Mouse (Mus musculus): ENCODE measurements at regions not wholly inside any gene's neighbourhood (a gene's known extent, or its start where the extent isn't known, plus 50 kb on each side); places are given as distances from the start of the nearest gene placed in this dataset.

- no peak overlapping the region for H3K4me3 ChIP-seq (replicated peaks)
- H3K36me3 ChIP-seq: no peaks in the 10 kb centered on the region
- WGBS (ENCODE audit: insufficient replicate concordance): 78% methylated on average over 18 of the region's 18 CpGs
- no peaks in the 10 kb centered on the region for H3K4me1 ChIP-seq (replicated peaks)
- peaks cover 12% of the 10 kb centered on the region; the same call in 1 of the 2 replicates for H3K27me3 ChIP-seq
- no peak overlapping the region for H3K27ac ChIP-seq
- H3K9me3 ChIP-seq (replicated peaks): no peaks in the 10 kb centered on the region
- H3K4me2 ChIP-seq: no peak overlapping the region
- no peak overlapping the region for H3K9ac ChIP-seq
- no peak for DNase-seq
- no peak for ATAC-seq (ENCODE audit: low read depth)
These were observed 172.1 kb upstream of the Irx3 start for GRCm38 (mm10) chr8:91973951-91974439.

GRCm38 (mm10) chr8:91967407-91967806 is 165.5 kb upstream of the Irx3 start:
- H3K9ac ChIP-seq: no peak overlapping the region
- no peaks in the 10 kb centered on the region for H3K36me3 ChIP-seq
- WGBS (ENCODE audit: insufficient replicate concordance): 46% methylated on average over 16 of the region's 16 CpGs
- no peaks in the 10 kb centered on the region for H3K9me3 ChIP-seq (replicated peaks)
- DNase-seq (no peak), ATAC-seq (ENCODE audit: low read depth) (no peak)
- H3K4me2 ChIP-seq: peak overlapping the region; percentile 17
- peaks cover 28% of the 10 kb centered on the region for H3K27me3 ChIP-seq
- no peak overlapping the region for H3K4me3 ChIP-seq (replicated peaks)
- H3K4me1 ChIP-seq (replicated peaks): no peaks in the 10 kb centered on the region
- no peak overlapping the region for H3K27ac ChIP-seq

GRCm38 (mm10) chr8:91966891-91967370 is 165.1 kb upstream of the Irx3 start:
- WGBS (ENCODE audit: insufficient replicate concordance): 24% methylated on average over 19 of the region's 19 CpGs
- ATAC-seq (ENCODE audit: low read depth) (no peak), DNase-seq (no peak)
- H3K4me3 ChIP-seq (replicated peaks): no peak overlapping the region
- H3K27ac ChIP-seq: no peak overlapping the region
- no peak overlapping the region for H3K9ac ChIP-seq
- no peaks in the 10 kb centered on the region for H3K36me3 ChIP-seq
- no peaks in the 10 kb centered on the region for H3K9me3 ChIP-seq (replicated peaks)
- no peaks in the 10 kb centered on the region for H3K4me1 ChIP-seq (replicated peaks)
- H3K4me2 ChIP-seq: peak overlapping the region; percentile 17
- H3K27me3 ChIP-seq: peaks cover 28% of the 10 kb centered on the region

GRCm38 (mm10) chr8:91961696-91962095 is 159.8 kb upstream of the Irx3 start:
- WGBS (ENCODE audit: insufficient replicate concordance): 59% methylated on average over 5 of the region's 5 CpGs
- peaks cover 4% of the 10 kb centered on the region; the same call in 1 of the 2 replicates for H3K27me3 ChIP-seq

GRCm38 (mm10) chr8:91955170-91955569 is 153.3 kb upstream of the Irx3 start:
- ATAC-seq (ENCODE audit: low read depth): no peak
- no peak overlapping the region for H3K4me2 ChIP-seq
- WGBS (ENCODE audit: insufficient replicate concordance): 61% methylated on average over 6 of the region's 6 CpGs

More at GRCm38 (mm10) chr8:91961696-91962095, 159.8 kb upstream of the Irx3 start:
- no peak overlapping the region for H3K4me3 ChIP-seq (replicated peaks)
- no peaks in the 10 kb centered on the region for H3K36me3 ChIP-seq
- H3K9ac ChIP-seq: no peak overlapping the region
- no peak for DNase-seq
- H3K9me3 ChIP-seq (replicated peaks): no peaks in the 10 kb centered on the region
- no peak for ATAC-seq (ENCODE audit: low read depth)
- H3K27ac ChIP-seq: no peak overlapping the region
- H3K4me2 ChIP-seq: no peak overlapping the region
- H3K4me1 ChIP-seq (replicated peaks): no peaks in the 10 kb centered on the region

GRCm38 (mm10) chr8:91952981-91953380 is 151.1 kb upstream of the Irx3 start:
- ATAC-seq (ENCODE audit: low read depth): no peak
- Histone ChIP-seq H3K4me2 (no peak overlapping the region), H3K27me3 (peaks cover 3% of the 10 kb centered on the region; the same call in 1 of the 2 replicates), H3K27ac (no peak overlapping the region), H3K4me3 (replicated peaks) (no peak overlapping the region), H3K9ac (no peak overlapping the region), H3K36me3 (no peaks in the 10 kb centered on the region), H3K4me1 (replicated peaks) (no peaks in the 10 kb centered on the region), H3K9me3 (replicated peaks) (no peaks in the 10 kb centered on the region)
- WGBS (ENCODE audit: insufficient replicate concordance): 66% methylated on average over 4 of the region's 4 CpGs
- no peak for DNase-seq

More at GRCm38 (mm10) chr8:91955170-91955569, 153.3 kb upstream of the Irx3 start:
- Histone ChIP-seq H3K4me3 (replicated peaks) (no peak overlapping the region), H3K27ac (no peak overlapping the region), H3K9ac (no peak overlapping the region), H3K36me3 (no peaks in the 10 kb centered on the region), H3K4me1 (replicated peaks) (no peaks in the 10 kb centered on the region), H3K27me3 (no peaks in the 10 kb centered on the region; the same call in 1 of the 2 replicates), H3K9me3 (replicated peaks) (no peaks in the 10 kb centered on the region)
- DNase-seq: no peak

- Histone ChIP-seq H3K9me3 (replicated peaks) (no peaks in the 10 kb centered on the region), H3K4me2 (no peak overlapping the region), H3K4me3 (replicated peaks) (no peak overlapping the region), H3K4me1 (replicated peaks) (no peaks in the 10 kb centered on the region), H3K27ac (no peak overlapping the region), H3K27me3 (0 out of 2 replicates have a peak, but pooled peaks cover 3% of the 10 kb centered on the region), H3K9ac (no peak overlapping the region), H3K36me3 (no peaks in the 10 kb centered on the region)
- DNase-seq: no peak
- WGBS (ENCODE audit: insufficient replicate concordance): 64% methylated on average over 9 of the region's 9 CpGs
- ATAC-seq (ENCODE audit: low read depth): no peak
These were observed 147.2 kb upstream of the Irx3 start for GRCm38 (mm10) chr8:91949110-91949509.

GRCm38 (mm10) chr8:91948173-91948940 is 146.5 kb upstream of the Irx3 start:
- Histone ChIP-seq H3K4me2 (no peak overlapping the region), H3K4me1 (replicated peaks) (no peaks in the 10 kb centered on the region), H3K9me3 (replicated peaks) (no peaks in the 10 kb centered on the region), H3K36me3 (no peaks in the 10 kb centered on the region), H3K27ac (no peak overlapping the region), H3K4me3 (replicated peaks) (no peak overlapping the region), H3K9ac (no peak overlapping the region), H3K27me3 (0 out of 2 replicates have a peak, but pooled peaks cover 3% of the 10 kb centered on the region)
- ATAC-seq (ENCODE audit: low read depth) (no peak), DNase-seq (no peak)
- 69% methylated on average over 18 of the region's 18 CpGs for whole genome bisulfite sequencing (ENCODE audit: insufficient replicate concordance)

- Histone ChIP-seq H3K4me1 (replicated peaks) (no peaks in the 10 kb centered on the region), H3K4me2 (no peak overlapping the region), H3K9me3 (replicated peaks) (no peaks in the 10 kb centered on the region), H3K36me3 (no peaks in the 10 kb centered on the region), H3K27ac (no peak overlapping the region), H3K4me3 (replicated peaks) (no peak overlapping the region), H3K9ac (no peak overlapping the region), H3K27me3 (peaks cover 9% of the 10 kb centered on the region)
- 33% methylated on average over 5 of the region's 5 CpGs for WGBS (ENCODE audit: insufficient replicate concordance)
- ATAC-seq (ENCODE audit: low read depth): no peak
- no peak for DNase-seq
These were observed 139.1 kb upstream of the Irx3 start for GRCm38 (mm10) chr8:91941005-91941404.

GRCm38 (mm10) chr8:91937227-91937626 is 135.4 kb upstream of the Irx3 start:
- ATAC-seq (ENCODE audit: low read depth) (no peak), DNase-seq (no peak)
- Histone ChIP-seq H3K36me3 (no peaks in the 10 kb centered on the region), H3K9ac (no peak overlapping the region), H3K27me3 (peaks cover 10% of the 10 kb centered on the region), H3K4me3 (replicated peaks) (no peak overlapping the region), H3K4me2 (no peak overlapping the region), H3K9me3 (replicated peaks) (no peaks in the 10 kb centered on the region), H3K27ac (no peak overlapping the region), H3K4me1 (replicated peaks) (no peaks in the 10 kb centered on the region)
- 25% methylated on average over 2 of the region's 2 CpGs for WGBS (ENCODE audit: insufficient replicate concordance)

GRCm38 (mm10) chr8:91930520-91930919 is 128.7 kb upstream of the Irx3 start:
- Histone ChIP-seq H3K4me3 (replicated peaks) (no peak overlapping the region), H3K4me2 (no peak overlapping the region), H3K27ac (no peak overlapping the region), H3K9me3 (replicated peaks) (no peaks in the 10 kb centered on the region), H3K4me1 (replicated peaks) (no peaks in the 10 kb centered on the region), H3K27me3 (peaks cover 14% of the 10 kb centered on the region; the same call in 1 of the 2 replicates), H3K9ac (no peak overlapping the region), H3K36me3 (no peaks in the 10 kb centered on the region)
- no peak for DNase-seq
- no peak for ATAC-seq (ENCODE audit: low read depth)
- WGBS (ENCODE audit: insufficient replicate concordance): 63% methylated on average over 4 of the region's 4 CpGs
